Mouse (Mus musculus) embryonic facial prominence, embryonic 11.5 days (tissue): ENCODE measurements around the gene Ggt1. TPM values are rescaled to one million over a fixed set of nuclear protein-coding genes. Genes with fewer than 3 reads are reported as not detected.

Experiments
- ATAC-seq: fragments of 200-750 bp; cut with Nextera tagmentation; replicated peaks from 2 replicates; pipeline ENCODE4 v1.8.0; 2017; ENCODE audit warnings: low read depth; ENCODE audit not compliant: insufficient number of reproducible peaks, low FRiP score, low TSS enrichment
- DNase-seq: peaks from one replicate; pipeline ENCODE4 v3.0.0-alpha.2; 2015; ENCODE audit warnings: low spot score
- H3K27ac ChIP-seq: fragments of 300-500 bp; sonication (generic); replicated peaks from 2 replicates; pipeline ENCODE4 v1.5.1; 2014; ENCODE audit warnings: mild to moderate bottlenecking, low read depth, low read length, control low read depth
- H3K27me3 ChIP-seq: fragments of 300-500 bp; sonication (generic); 2 replicates; pipeline ENCODE4 v1.6.1; 2014; ENCODE audit warnings: mild to moderate bottlenecking, low read length, moderate library complexity, mixed read lengths; ENCODE audit not compliant: control insufficient read depth, insufficient read depth
- H3K36me3 ChIP-seq: fragments of 300-500 bp; sonication (generic); replicated peaks from 2 replicates; pipeline ENCODE4 v1.6.1; 2014; ENCODE audit warnings: low read depth, mild to moderate bottlenecking, low read length, moderate library complexity, mixed read lengths; ENCODE audit not compliant: control insufficient read depth, insufficient read depth
- H3K4me1 ChIP-seq: fragments of 300-500 bp; sonication (generic); 2 replicates; pipeline ENCODE4 v1.6.1; 2014; ENCODE audit warnings: low read length, mixed read lengths; ENCODE audit not compliant: control insufficient read depth, insufficient read depth
- H3K4me2 ChIP-seq: fragments of 300-500 bp; sonication (generic); 2 replicates; pipeline ENCODE4 v1.6.1; 2014; ENCODE audit warnings: low read depth, mild to moderate bottlenecking, control low read depth, low read length, moderate library complexity
- H3K4me3 ChIP-seq: fragments of 300-500 bp; sonication (generic); 2 replicates; pipeline ENCODE4 v1.5.1; 2014; ENCODE audit warnings: low read depth, low read length, control low read depth
- H3K9ac ChIP-seq: fragments of 300-500 bp; sonication (generic); replicated peaks from 2 replicates; pipeline ENCODE4 v1.6.1; 2014; ENCODE audit warnings: mild to moderate bottlenecking, control low read depth, low read length
- H3K9me3 ChIP-seq: fragments of 300-500 bp; sonication (generic); replicated peaks from 2 replicates; pipeline ENCODE4 v1.6.1; 2016; ENCODE audit warnings: mild to moderate bottlenecking, low read length, inconsistent platforms, mixed read lengths; ENCODE audit not compliant: control insufficient read depth
- WGBS: fragments of 180-500 bp; shearing (Covaris S2); extraction: QIAGEN DNeasy Blood & Tissue Kit; methylation state at CpG from one replicate; pipeline ENCODE4 v1.1.7; 2014; 5-methylcytosine and 5-hydroxymethylcytosine counted together
- polyA plus RNA-seq: library from polyadenylated mRNA; unstranded; fragments of >200 nt; fragmentation: Nextera tagmentation; extraction: Ambion mirVana; gene quantifications from 2 replicates; pipeline ENCODE4 v1.2.1, GENCODE M21; 2014

Gene Ggt1
- polyA plus RNA-seq, 1 experiment from 2014 or later, result 0.55 TPM

DNA sequence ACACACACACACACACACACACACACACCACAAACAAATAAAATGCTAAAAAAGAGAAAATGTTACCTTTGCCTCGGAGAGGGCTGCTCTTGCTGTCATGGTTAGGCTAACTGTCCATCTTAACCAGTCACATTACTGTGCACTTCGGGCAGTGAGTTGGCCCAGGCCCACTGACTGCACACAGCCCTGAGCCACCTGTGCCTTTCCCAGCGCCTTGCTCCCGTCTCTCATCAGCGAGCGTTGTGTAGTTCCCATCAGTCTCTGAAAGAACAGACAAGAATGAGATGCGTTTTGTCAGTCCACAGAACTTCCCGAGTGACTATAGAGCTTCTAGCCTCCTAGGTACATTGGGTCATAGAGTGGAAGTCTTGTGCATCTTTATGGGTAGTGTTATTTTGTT is 27.2 kb upstream of the Ggt1 start:
- no peak overlapping the region for H3K4me3 ChIP-seq
- DNase-seq (no peak), ATAC-seq (no peak)
- no peak overlapping the region for H3K27ac ChIP-seq
- H3K4me2 ChIP-seq, result no peak overlapping the region
- H3K4me1 ChIP-seq, result no peaks in the 10 kb centered on the region
- H3K36me3 ChIP-seq, result peaks cover 8% of the 10 kb centered on the region
- H3K27me3 ChIP-seq, result no peaks in the 10 kb centered on the region
- no peaks in the 10 kb centered on the region for H3K9me3 ChIP-seq
- 95% methylated on average over 8 of the region's 8 CpGs for WGBS
- no peak overlapping the region for H3K9ac ChIP-seq

DNA sequence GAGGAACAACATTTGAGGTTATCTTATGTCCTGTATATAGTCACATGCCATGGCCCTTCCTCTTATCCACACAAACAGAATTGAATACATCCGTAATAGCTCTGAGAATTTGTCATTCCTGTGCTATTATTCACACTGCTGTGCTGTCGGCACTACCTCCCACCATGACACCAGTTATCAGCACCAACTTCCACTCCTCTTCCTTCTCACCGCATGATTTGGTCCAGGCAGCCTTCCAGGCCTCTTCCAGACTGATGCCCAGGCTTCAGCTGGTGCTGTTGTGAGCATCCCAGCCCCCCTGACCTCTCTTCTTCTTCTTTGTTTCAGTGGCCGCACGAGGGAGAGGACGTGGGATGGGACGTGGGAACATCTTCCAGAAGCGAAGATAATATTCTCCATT is 26.5 kb upstream of the Ggt1 start:
- ATAC-seq (no peak), DNase-seq (no peak)
- Histone ChIP-seq H3K9ac (no peak overlapping the region), H3K36me3 (peaks cover 8% of the 10 kb centered on the region), H3K4me2 (no peak overlapping the region), H3K9me3 (no peaks in the 10 kb centered on the region), H3K27ac (no peak overlapping the region), H3K4me1 (no peaks in the 10 kb centered on the region), H3K4me3 (no peak overlapping the region), H3K27me3 (no peaks in the 10 kb centered on the region)
- WGBS, result 92% methylated on average over 8 of the region's 8 CpGs

DNA sequence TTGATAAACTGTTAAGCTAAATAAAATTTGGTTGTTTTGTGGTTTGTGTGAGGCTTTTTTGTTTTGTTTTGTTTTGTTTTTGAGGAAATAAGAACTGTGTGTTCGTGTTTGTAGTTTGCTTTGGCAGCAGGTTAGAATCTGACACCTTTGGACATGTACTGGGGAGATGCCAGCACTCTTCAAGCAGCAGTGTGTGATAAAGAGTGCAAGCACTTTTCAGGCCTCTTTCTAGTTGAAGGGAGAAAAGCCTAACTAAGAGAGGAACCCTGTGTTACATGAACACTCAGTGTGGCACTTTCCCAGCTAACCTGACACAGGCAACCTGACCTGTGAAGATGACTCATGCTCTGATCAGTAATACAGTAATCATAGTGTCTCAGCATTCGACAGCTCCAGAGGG is 26.0 kb upstream of the Ggt1 start:
- WGBS, result 88% methylated on average over 2 of the region's 2 CpGs

DNA sequence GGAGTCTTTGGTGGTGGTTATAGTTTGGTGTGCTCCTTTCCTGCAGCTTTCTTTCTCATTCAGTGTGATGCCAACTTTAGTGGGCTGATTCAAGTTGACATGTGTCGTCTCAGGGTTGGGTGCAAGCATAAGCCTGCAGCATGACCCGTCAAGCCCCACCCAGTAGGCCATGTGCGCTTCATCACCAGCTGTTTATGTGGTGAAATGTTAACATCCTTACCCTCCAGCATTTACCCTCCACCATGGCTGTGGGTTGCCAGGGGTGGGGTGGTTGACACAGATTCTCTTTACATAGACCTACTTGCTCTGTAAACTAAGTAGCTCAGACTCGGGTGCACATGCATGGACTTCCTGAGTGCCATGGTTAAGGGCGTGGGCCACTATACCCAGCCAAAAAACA is 25.3 kb upstream of the Ggt1 start:
- H3K4me3 ChIP-seq, result no peak overlapping the region
- no peak for DNase-seq
- H3K27ac ChIP-seq, result no peak overlapping the region
- ATAC-seq, result no peak
- WGBS, result 92% methylated on average over 5 of the region's 5 CpGs
- no peaks in the 10 kb centered on the region for H3K27me3 ChIP-seq
- peaks cover 8% of the 10 kb centered on the region for H3K36me3 ChIP-seq
- H3K9ac ChIP-seq, result no peak overlapping the region
- H3K4me1 ChIP-seq, result no peaks in the 10 kb centered on the region
- H3K9me3 ChIP-seq, result no peaks in the 10 kb centered on the region
- H3K4me2 ChIP-seq, result no peak overlapping the region

More for the DNA sequence above, 26.0 kb upstream of the Ggt1 start:
- Histone ChIP-seq H3K36me3 (peaks cover 8% of the 10 kb centered on the region), H3K4me3 (no peak overlapping the region), H3K27ac (no peak overlapping the region), H3K4me2 (no peak overlapping the region), H3K4me1 (no peaks in the 10 kb centered on the region), H3K27me3 (no peaks in the 10 kb centered on the region), H3K9me3 (no peaks in the 10 kb centered on the region), H3K9ac (no peak overlapping the region)
- DNase-seq, result no peak
- no peak for ATAC-seq

DNA sequence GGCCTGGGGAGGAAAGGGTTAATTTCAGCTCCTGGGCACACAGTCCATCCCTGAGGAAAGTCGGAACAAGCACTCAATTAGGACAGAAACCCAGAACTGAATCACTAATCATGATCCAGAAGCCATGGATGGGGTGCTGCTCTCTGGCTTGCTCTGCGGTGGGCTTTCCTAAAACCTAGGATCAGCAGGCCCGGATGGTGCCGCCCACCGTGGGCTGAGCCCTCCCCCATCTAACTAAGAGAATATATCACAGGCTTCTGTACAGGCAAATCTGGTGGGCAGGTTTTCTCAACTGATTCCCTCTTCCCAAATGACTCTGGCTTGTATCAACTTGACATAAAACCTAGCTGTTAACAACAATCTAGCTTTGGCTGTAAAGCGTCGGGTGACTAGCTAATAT is 13.5 kb upstream of the Ggt1 start:
- DNase-seq, result no peak
- WGBS, result 77% methylated on average over 7 of the region's 7 CpGs
- H3K4me1 ChIP-seq, result no peaks in the 10 kb centered on the region
- no peaks in the 10 kb centered on the region for H3K9me3 ChIP-seq
- no peaks in the 10 kb centered on the region for H3K36me3 ChIP-seq
- H3K9ac ChIP-seq, result no peak overlapping the region
- H3K4me2 ChIP-seq, result no peak overlapping the region
- H3K27ac ChIP-seq, result no peak overlapping the region
- H3K4me3 ChIP-seq, result no peak overlapping the region
- H3K27me3 ChIP-seq, result no peaks in the 10 kb centered on the region
- no peak for ATAC-seq

DNA sequence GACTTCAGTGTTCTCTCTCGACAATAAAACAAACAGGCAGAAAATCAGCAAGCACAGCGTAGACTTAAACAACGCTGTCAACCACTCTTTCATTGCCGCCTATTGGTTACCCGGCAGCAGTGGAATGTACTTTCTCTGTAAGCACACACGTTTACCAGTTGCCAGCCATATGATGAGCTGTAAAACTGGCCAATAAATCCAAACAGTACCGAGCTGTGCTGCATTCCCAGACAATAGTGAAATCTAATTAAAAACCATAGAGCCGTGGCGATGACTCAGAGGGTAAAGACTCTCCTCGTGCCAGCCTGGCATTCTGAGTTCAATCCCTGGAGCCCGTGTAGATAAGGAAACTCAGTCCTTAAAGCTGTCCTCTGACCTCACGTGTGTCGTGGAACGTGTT is 12.9 kb upstream of the Ggt1 start:
- H3K9ac ChIP-seq, result no peak overlapping the region
- no peaks in the 10 kb centered on the region for H3K9me3 ChIP-seq
- 84% methylated on average over 14 of the region's 14 CpGs for WGBS
- DNase-seq, result no peak
- H3K36me3 ChIP-seq, result no peaks in the 10 kb centered on the region
- H3K4me3 ChIP-seq, result no peak overlapping the region
- ATAC-seq, result no peak
- H3K27ac ChIP-seq, result no peak overlapping the region
- no peaks in the 10 kb centered on the region for H3K27me3 ChIP-seq
- H3K4me1 ChIP-seq, result no peaks in the 10 kb centered on the region
- H3K4me2 ChIP-seq, result no peak overlapping the region

DNA sequence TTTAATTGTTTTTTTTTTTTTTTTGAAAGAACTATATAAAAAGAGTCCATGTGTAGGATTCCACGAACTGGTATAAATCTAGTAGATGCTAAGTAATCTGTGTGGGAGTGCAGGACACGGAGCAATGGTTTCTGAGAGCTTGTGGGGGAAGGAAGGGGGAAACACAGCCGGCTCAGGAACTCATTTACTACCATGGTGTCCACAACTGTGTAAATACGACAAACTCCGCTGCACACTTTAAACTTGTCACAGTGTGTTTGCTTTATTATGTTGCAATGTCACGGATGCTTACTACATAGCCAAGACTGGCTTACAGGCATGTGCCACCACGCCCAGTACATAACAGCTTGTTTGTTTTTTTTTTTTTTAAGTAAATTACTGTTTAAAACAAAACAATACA is 11.5 kb upstream of the Ggt1 start:
- H3K27ac ChIP-seq, result no peak overlapping the region
- no peaks in the 10 kb centered on the region for H3K27me3 ChIP-seq
- no peaks in the 10 kb centered on the region for H3K9me3 ChIP-seq
- ATAC-seq, result no peak
- H3K4me3 ChIP-seq, result no peak overlapping the region
- no peaks in the 10 kb centered on the region for H3K4me1 ChIP-seq
- no peak overlapping the region for H3K4me2 ChIP-seq
- H3K36me3 ChIP-seq, result no peaks in the 10 kb centered on the region
- no peak overlapping the region for H3K9ac ChIP-seq
- no peak for DNase-seq
- 81% methylated on average over 7 of the region's 7 CpGs for WGBS

DNA sequence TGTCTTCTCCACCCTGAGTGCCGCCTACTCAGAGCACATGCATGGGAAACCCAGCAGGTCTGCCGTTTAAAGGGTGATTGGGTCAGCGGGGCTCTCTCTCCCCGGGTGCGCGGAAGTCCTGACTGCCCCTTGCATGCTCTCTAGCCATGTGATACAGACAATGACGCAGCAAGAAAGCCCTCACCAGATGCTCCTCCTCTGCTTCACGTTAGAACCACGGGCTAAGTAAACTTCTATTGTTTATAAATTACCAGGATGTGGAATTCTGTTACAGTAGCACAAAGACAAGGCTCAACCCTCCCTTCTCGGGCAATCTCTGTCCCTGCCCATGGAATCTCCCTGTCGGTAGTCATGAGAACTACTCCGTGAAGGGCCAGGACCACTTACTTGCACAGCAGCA is 10.2 kb upstream of the Ggt1 start:
- H3K4me1 ChIP-seq, result peaks cover 4% of the 10 kb centered on the region; the same call in 1 of the 2 replicates
- no peaks in the 10 kb centered on the region for H3K36me3 ChIP-seq
- H3K27me3 ChIP-seq, result no peaks in the 10 kb centered on the region
- ATAC-seq (no peak), DNase-seq (no peak)
- H3K9ac ChIP-seq, result no peak overlapping the region; the same call in 1 of the 2 replicates
- H3K4me3 ChIP-seq, result no peak overlapping the region
- WGBS, result 54% methylated on average over 12 of the region's 12 CpGs
- no peak overlapping the region for H3K4me2 ChIP-seq
- H3K27ac ChIP-seq, result no peak overlapping the region
- H3K9me3 ChIP-seq, result no peaks in the 10 kb centered on the region
